Mouse (Mus musculus) spleen, adult 2 months (tissue): ENCODE results near the gene Clec18a.

Source experiments
- CTCF ChIP-seq: fragments of 200-500 bp; IDR thresholded peaks from 2 replicates; pipeline ENCODE4 v1.5.1; 2011; ENCODE audit warnings: mild to moderate bottlenecking, inconsistent platforms; ENCODE audit not compliant: insufficient read depth, insufficient read length, insufficient replicate concordance; ENCODE audit errors: extremely low read depth
- POLR2A ChIP-seq: fragments of 200-500 bp; IDR thresholded peaks from 2 replicates; pipeline ENCODE4 v1.6.1; 2011; ENCODE audit warnings: low read depth, low read length, inconsistent platforms

- TF ChIP-seq CTCF = no peak
- TF ChIP-seq POLR2A = no peak
Observed at GRCm38 (mm10) chr8:111056691-111057293, 35.4 kb downstream of the Clec18a start.
